Mouse (Mus musculus) adipocyte (in vitro differentiated cells): ENCODE measurements around the gene Rspo4.
A peak's percentile ranks its signal among the peaks of the same experiment; 100 is the strongest.

Experiments
- DNase-seq: peaks from one replicate; pipeline ENCODE4 v3.0.0-alpha.2; 2016; ENCODE audit warnings: low spot score

The Rspo4 gene

GRCm38 (mm10) chr2:151842648-151843226 is at the start of gene Rspo4:
TSS of gene Rspo4 (plus strand) at chr2:151842927.
- DNase-seq: no peak

DNA sequence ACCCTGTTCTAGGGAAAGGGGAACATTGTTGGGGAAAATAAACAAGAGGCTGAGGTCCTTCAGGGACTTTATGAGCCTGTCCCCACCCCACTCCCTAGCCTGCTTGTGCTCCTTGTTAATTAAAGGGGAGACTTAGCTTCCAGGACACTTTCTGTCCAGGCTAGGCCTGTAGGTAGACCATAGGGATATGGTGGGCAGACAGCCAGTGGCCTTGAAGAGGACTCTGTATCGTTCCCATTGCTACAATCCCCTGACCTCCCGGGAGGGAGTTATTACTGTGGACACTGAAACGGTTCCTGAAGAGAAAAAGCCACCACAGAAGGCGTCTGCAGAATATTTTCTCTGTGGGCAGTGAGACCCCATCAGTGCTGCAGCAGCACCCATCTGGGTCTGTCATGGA is 27.1 kb upstream of the Rspo4 start:
- no peak for DNase-seq

GRCm38 (mm10) chr2:151862257-151862810 is 19.6 kb downstream of the Rspo4 start:
- DNase-seq: peak; percentile 13

DNA sequence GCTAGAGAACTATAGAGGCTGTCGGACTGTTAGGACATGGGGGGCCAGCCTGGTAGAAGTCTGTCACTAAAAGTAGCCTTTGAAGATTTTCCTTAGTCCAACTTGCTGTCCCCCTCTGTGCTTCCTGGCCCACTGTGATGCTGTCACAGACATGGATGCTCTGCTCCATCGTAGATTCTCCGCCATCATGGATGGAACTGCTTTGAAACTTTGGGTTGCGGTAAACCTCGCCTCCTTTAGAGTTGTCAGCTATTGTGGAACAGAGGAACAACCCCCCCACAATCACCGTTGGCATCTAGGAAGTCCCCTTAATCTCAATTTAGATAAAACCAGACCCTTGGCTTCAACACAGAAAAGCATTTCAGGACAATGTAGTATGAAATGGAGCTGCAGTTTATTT is 22.2 kb downstream of the Rspo4 start:
- DNase-seq: no peak

DNA sequence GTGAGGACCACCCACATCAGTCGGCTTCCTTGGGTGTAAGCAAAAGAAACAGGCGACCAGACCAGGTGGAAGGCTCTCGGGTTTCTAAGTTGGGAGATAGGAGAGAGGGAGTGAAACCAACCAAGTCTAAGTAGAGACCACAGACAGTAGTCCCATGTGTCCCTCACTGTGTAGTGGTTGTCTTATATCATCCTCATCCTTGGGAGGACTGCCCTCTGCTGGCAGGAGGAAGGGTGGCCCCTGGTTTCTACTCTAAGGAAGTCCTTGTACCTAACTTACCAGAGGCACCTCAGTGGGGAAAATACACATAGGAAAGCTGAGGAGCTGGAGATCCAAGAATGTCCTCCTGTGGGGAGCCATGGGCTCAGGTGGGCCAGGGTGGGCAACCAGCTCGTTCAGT is 23.8 kb downstream of the Rspo4 start:
- peak; percentile 58 for DNase-seq

DNA sequence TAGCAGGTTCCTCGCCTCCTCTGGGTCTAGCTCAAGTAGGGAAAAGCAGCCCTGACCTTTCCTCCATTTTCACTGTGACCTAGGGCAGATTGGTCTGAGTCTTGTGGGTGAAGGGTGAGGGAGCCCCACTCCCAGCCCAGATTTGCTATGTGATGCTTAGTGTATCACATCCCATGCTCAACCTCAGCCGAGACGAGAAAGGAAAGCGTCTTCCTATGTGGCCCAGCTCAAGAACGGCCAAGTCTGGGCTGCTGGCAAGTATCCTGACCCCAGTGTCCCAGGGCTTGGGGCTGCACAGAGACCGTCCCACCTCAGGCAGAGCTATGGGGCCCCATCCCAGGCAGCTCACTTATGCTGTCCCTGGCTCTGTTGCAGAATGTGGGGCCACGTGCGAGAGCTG is 25.5 kb downstream of the Rspo4 start:
- DNase-seq: no peak

- DNase-seq: peak; percentile 69
Measured at GRCm38 (mm10) chr2:151874551-151874950, 31.8 kb downstream of the Rspo4 start.

GRCm38 (mm10) chr2:151876012-151876485 is 33.3 kb downstream of the Rspo4 start:
- DNase-seq: peak; percentile 74

- DNase-seq: no peak
Measured at GRCm38 (mm10) chr2:151878645-151879044, 35.9 kb downstream of the Rspo4 start.

- peak; percentile 27 for DNase-seq
Measured at GRCm38 (mm10) chr2:151879760-151880159, 37.0 kb downstream of the Rspo4 start.

- DNase-seq: no peak
Measured at GRCm38 (mm10) chr2:151891031-151891430, 48.3 kb downstream of the Rspo4 start.

- DNase-seq: no peak
Measured at GRCm38 (mm10) chr2:151893122-151893774, 50.5 kb downstream of the Rspo4 start.

DNA sequence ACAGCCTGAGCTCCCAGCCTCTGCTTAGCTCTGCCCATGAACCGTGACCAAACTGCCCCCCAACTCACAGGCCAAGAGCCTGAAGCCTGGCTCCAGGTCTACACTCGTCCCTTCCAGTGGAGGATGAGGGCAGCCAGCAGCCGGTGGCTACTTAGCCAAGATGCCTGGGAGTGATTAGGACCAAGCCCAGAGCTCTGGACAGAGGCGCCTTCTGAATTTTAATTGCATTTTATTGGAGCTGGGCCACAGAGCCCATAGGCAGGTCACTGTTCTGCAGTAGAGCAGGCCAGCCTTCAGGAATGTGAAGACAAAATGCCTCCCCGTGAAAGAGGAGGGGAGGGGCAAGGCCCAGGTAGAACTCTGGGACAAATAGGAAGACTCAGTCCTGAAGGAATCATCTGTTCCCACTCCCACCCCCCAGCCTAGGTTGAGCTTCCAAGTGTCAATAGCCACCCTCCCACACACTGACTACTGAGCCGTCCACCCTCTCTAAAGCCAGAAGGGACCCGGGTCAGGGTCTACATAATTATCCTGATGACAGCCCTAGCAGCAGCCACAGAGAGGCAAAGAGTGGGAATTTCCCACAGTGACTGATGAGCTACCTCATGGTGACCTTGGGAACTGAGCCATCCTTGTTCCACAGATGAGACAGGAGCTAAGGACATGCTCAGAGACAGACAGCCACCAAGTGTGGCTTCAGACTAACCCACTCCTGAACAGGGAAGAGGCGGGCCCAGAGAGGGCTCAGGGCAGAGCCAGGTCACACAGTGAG is 51.7 kb downstream of the Rspo4 start:
- no peak for DNase-seq

DNA sequence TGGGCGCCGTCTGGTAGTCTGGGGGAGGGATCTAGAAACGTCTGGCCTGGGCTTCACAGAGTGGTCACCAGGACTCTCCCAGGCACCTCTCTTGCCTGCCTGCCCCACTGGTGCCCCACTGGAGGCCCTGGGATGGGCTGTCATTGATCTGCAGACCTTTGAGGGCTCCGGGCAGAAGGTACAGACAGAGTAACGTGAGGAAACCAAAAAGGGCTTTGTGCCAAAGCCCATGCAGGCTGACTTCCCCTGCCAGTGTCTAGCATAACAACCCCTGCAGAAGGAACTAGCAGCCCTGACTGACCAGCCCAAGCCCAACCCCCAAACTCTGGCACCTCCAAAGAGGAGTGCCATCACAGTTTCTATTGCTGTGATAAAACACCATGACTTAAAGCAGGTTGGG is 53.2 kb downstream of the Rspo4 start:
- DNase-seq: no peak

DNA sequence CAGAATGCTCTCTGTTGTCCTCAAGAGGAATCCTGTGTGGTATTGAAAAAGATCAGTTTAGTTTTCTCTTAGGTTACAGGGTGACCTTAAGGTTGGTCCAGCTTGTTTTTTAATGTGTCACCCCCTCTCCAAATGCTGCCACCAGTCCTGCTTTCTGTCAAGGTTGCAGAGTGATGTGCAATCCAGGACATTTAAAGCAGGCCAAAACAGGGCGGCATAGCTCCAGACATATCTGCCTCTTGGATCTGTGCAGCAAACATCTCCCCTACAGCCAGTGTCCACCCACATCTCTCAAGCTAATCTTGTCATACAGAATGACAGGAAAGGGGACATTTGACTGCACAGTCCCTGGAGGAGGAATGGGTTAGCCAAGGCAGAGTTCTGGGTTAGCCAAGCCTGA is 55.4 kb downstream of the Rspo4 start:
- no peak for DNase-seq

DNA sequence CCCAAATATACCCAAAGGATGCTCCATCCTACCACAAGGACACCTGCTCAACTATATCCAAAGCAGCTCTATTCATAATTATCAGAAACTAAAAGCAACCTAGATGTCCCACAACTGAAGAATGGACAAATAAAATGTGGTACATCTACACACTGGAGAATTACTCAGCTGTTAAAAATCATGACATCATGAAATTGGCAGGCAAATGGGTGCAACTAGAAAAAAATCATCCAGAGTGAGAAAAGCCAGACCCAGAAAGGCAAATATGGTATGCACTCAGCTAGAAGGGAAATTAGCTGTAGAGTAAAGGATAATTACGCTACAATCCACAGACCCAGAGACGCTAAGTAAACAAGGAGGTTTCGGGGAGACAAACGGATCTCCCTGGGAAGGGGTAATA is 58.1 kb downstream of the Rspo4 start:
- DNase-seq: no peak

DNA sequence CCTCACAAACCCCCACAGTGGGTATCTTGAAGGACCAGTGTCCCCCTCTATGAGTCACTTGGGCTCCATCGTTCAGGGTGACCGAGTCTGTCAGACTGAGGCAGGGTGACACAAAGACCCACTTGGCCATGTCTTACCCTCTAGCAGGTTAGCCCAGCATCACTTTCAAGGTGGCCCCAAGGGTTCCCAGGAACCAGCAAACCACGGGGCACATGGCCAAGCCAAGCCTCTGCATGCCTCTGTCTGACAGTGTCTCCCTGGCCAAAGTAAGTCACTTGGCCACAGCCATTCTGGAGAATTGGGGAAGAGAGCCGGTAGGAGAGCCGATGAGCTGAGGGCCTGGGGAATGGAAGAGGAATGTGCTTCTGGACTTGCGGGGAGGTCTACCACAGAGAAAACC is 60.5 kb downstream of the Rspo4 start:
- no peak for DNase-seq

GRCm38 (mm10) chr2:151903933-151904332 is 61.2 kb downstream of the Rspo4 start:
- DNase-seq: no peak

GRCm38 (mm10) chr2:151904636-151905035 is 61.9 kb downstream of the Rspo4 start:
- DNase-seq: no peak

DNA sequence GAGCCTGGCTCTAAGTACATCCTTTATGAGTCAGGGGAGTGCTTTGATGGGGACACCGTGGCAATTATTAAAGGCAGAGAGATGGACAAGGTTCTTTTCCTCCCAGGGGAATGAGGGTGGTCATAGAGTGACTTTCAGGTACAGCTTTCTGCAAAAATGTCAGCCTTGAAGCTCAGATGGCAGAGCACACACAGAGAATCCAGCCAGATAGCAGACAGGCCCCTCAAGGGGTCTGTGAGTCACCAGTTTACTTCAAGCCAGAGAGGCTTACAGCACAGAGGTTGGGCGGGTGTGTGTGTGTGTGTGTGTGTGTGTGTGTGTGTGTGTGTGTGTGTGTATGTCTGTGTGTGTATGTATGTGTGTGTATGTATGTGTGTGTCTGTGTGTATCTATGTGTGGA is 64.3 kb downstream of the Rspo4 start:
- no peak for DNase-seq

GRCm38 (mm10) chr2:151909386-151909785 is 66.7 kb downstream of the Rspo4 start:
- no peak for DNase-seq

GRCm38 (mm10) chr2:151910498-151910897 is 67.8 kb downstream of the Rspo4 start:
- no peak for DNase-seq
